Mouse (Mus musculus): ENCODE data around the gene Vmn1r11.

The Vmn1r11 gene

GRCm38 (mm10) chr6:57133155-57133554 lies at the start of gene Vmn1r11:
Gene Vmn1r11 (plus strand): TSS chr6:57133455.
- DNase-seq: no peak

DNA sequence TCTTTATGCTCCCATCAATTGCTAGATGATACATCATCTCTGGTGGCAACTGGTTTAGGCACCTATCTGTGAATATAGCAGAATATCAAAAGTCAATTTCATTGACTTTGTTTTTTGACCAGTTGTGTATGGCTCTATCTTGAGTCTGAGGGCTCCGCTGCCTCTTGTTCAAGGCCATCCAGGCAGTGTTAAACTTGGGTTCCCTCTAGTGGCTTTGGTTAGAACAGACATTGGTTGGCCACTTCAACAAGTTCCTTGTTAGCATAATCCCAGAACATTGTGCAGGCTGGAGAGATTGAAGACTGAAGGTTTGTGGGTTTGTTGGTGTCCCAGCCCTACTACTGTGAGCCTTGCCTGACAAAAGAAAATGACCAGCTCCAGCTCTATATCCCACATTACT lies 26.9 kb upstream of the Vmn1r11 start:
- no peak for DNase-seq

GRCm38 (mm10) chr6:57109154-57109553 lies 24.1 kb upstream of the Vmn1r11 start, which contains the start of gene Vmn1r10:
Gene Vmn1r10 (plus strand): TSS chr6:57109454.
- no peak for DNase-seq

- no peak for DNase-seq
These were observed 23.4 kb downstream of the Vmn1r11 start, which contains the start of gene Vmn1r12 for GRCm38 (mm10) chr6:57156619-57157018. Gene Vmn1r12 (plus strand): TSS chr6:57156919.
